Mouse (Mus musculus) kidney, embryonic 14.5 days (tissue): ENCODE results near the gene St14. TPM values are rescaled to one million over a fixed set of nuclear protein-coding genes. Genes with fewer than 3 reads are reported as not detected.
"Not testable (repeated sequence)": the region's sequence is repeated elsewhere in the genome, so short reads cannot be mapped to it uniquely, and the experiment has no call there.

Experiments used
- ATAC-seq: fragments of 200-750 bp; cut with Nextera tagmentation; 2 replicates; pipeline ENCODE4 v1.8.0; 2017; ENCODE audit warnings: moderate number of reproducible peaks, mild to moderate bottlenecking, moderate TSS enrichment, moderate library complexity; ENCODE audit not compliant: low FRiP score, low TSS enrichment
- H3K27ac ChIP-seq: fragments of 300-500 bp; sonication (generic); 2 replicates; pipeline ENCODE4 v1.5.1; 2014; ENCODE audit warnings: low read depth, mild to moderate bottlenecking, low read length, moderate library complexity, mixed read lengths
- H3K27me3 ChIP-seq: fragments of 300-500 bp; sonication (generic); 2 replicates; pipeline ENCODE4 v1.6.1; 2014; ENCODE audit warnings: mild to moderate bottlenecking, low read length; ENCODE audit not compliant: control insufficient read depth, insufficient read depth
- H3K36me3 ChIP-seq: fragments of 300-500 bp; sonication (generic); 2 replicates; pipeline ENCODE4 v1.6.1; 2014; ENCODE audit warnings: low read length, mixed read lengths; ENCODE audit not compliant: control insufficient read depth, insufficient read depth
- H3K4me1 ChIP-seq: fragments of 300-500 bp; sonication (generic); 2 replicates; pipeline ENCODE4 v1.6.1; 2014; ENCODE audit warnings: low read length, mixed read lengths; ENCODE audit not compliant: control insufficient read depth, insufficient read depth
- H3K4me2 ChIP-seq: fragments of 300-500 bp; sonication (generic); replicated peaks from 2 replicates; pipeline ENCODE4 v1.6.1; 2014; ENCODE audit warnings: low read depth, mild to moderate bottlenecking, low read length
- H3K4me3 ChIP-seq: fragments of 300-500 bp; sonication (generic); 2 replicates; pipeline ENCODE4 v1.5.1; 2014; ENCODE audit warnings: mild to moderate bottlenecking, low read length
- H3K9ac ChIP-seq: fragments of 300-500 bp; sonication (generic); 2 replicates; pipeline ENCODE4 v1.6.1; 2014; ENCODE audit warnings: low read depth, mild to moderate bottlenecking, low read length, moderate library complexity
- H3K9me3 ChIP-seq: fragments of 300-500 bp; sonication (generic); 2 replicates; pipeline ENCODE4 v1.6.1; 2016; ENCODE audit warnings: low read length; ENCODE audit not compliant: control insufficient read depth
- WGBS: fragments of 180-500 bp; shearing (Covaris S2); extraction: QIAGEN DNeasy Blood & Tissue Kit; methylation state at CpG from one replicate; pipeline ENCODE4 v1.1.7; 2014; 5-methylcytosine and 5-hydroxymethylcytosine counted together
- polyA plus RNA-seq: library from polyadenylated mRNA; unstranded; fragments of >200 nt; fragmentation: Nextera tagmentation; extraction: Ambion mirVana; gene quantifications from 2 replicates; pipeline ENCODE4 v1.2.1, GENCODE M21; 2014

Gene St14
- polyA plus RNA-seq, 1 experiment from 2014 or later, result 28.0 TPM

DNA sequence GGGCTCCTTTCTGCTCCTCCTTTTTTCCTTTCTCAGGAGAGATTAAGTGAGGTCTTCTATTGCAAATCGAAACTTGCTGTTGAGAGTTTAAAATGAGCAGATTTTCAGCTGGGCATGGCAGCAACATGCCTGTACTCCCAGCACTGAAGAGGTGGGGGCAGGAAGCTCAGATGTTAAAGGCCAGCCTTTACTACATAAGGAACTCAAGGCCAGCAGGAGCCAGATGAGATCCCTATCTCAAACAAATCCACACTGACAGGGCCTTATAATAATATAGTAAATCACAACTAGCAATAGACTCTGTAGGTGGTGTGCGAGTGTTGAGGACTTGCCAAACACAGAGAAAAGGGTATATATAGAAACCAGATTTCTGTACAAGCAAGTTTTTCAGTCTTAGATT is 72.9 kb downstream of the St14 start:
- Histone ChIP-seq H3K4me2 (no peak overlapping the region), H3K27me3 (no peaks in the 10 kb centered on the region), H3K9me3 (no peaks in the 10 kb centered on the region), H3K9ac (no peak overlapping the region), H3K27ac (no peak overlapping the region), H3K4me1 (no peaks in the 10 kb centered on the region), H3K36me3 (peaks cover 27% of the 10 kb centered on the region), H3K4me3 (no peak overlapping the region)
- no peak for ATAC-seq
- 57% methylated on average over 2 of the region's 2 CpGs for WGBS

DNA sequence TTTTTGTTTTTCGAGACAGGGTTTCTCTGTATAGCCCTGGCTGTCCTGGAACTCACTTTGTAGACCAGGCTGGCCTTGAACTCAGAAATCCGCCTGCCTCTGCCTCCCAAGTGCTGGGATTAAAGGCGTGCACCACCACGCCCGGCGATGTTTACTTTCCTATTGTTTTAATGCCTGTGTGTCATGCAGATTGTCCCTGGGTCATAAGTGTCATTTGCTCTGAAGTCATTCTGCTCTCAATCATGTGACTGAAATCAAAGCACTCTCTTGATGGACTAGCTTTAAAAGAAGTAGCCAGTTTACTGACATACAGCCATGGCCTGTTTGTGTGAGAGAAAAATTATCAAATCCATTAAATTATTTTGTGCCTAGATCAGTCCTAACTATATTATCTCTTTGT is 80.1 kb downstream of the St14 start:
- not testable (repeated sequence) for H3K36me3 ChIP-seq, H3K4me2 ChIP-seq, H3K9ac ChIP-seq, ATAC-seq, H3K4me1 ChIP-seq, H3K27ac ChIP-seq, H3K4me3 ChIP-seq, H3K9me3 ChIP-seq, H3K27me3 ChIP-seq
- 87% methylated on average over 5 of the region's 6 CpGs for WGBS

DNA sequence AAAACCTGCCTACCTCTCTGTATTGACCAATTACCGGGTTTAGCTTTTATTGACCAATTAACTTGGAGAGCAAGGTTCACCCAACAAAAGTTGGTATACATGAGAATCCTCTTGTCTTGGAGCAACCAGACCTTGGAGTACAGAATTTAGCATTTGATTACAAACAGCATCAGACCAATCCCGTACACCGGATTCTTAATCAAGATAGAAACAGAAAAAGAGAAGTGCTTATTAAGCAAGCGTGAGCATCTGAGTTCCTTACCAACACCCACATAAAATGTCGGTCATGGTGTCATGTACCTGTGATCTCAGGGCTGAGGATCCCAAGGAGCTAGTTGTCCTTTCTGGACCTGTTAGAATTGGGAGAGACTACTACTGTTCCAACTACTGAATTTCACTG is 81.4 kb downstream of the St14 start:
- H3K27ac ChIP-seq, result no peak overlapping the region
- H3K27me3 ChIP-seq, result no peaks in the 10 kb centered on the region
- no peak overlapping the region for H3K9ac ChIP-seq
- ATAC-seq, result no peak
- peaks cover 10% of the 10 kb centered on the region; the same call in 1 of the 2 replicates for H3K36me3 ChIP-seq
- no peak overlapping the region for H3K4me2 ChIP-seq
- H3K9me3 ChIP-seq, result no peaks in the 10 kb centered on the region
- H3K4me1 ChIP-seq, result no peaks in the 10 kb centered on the region
- H3K4me3 ChIP-seq, result no peak overlapping the region
- WGBS, result 94% methylated on average over 5 of the region's 5 CpGs

Other genes starting within 250 kb of the St14 start
- 1.9 and 5.8 TPM in 2 replicates for gene Adamts15, start 209.4 kb downstream of the St14 start, polyA plus RNA-seq
- gene Adamts8, start 189.3 kb downstream of the St14 start, polyA plus RNA-seq, result 0.35 and 0.40 TPM in 2 replicates
- gene Zbtb44, start 101.2 kb downstream of the St14 start, polyA plus RNA-seq, result 7.5 and 7.7 TPM in 2 replicates
- gene Aplp2, start 80.0 kb upstream of the St14 start, polyA plus RNA-seq, result 179 and 315 TPM in 2 replicates
- 5.1 and 7.7 TPM in 2 replicates for gene Prdm10, start 148.7 kb upstream of the St14 start, polyA plus RNA-seq